In genomic region chr3:101236261-101236660, GRCm38 (mm10) we compare ENCODE assay signal across 12 mouse cellular contexts. TPM values are rescaled to one million over a fixed set of nuclear protein-coding genes. Genes with fewer than 3 reads are reported as not detected.
DNase-seq lines count a peak whose midpoint lies in the region; ATAC-seq lines count a peak whose summit lies in the region.
"Had no signal": no experiment of that assay in that cellular context is flagged by ENCODE, and none has a peak within 500 bp of the region (broad histone marks: within the 10 kb centered on the region; RNA-seq: fewer than 3 reads in every experiment).

No protein-coding gene starts in this region.

- H3K27ac ChIP-seq in kidney, embryonic 14.5 days (ENCODE audit: low read depth, low read length): no peak overlapping the region
- H3K27ac ChIP-seq in neural tube, embryonic 13.5 days (replicated peaks): peak overlapping the region; percentile 78
- H3K27ac ChIP-seq: macrophage had no signal

- no peak for DNase-seq in kidney, adult 8-10 months
- peak; percentile 62 for DNase-seq in CD4-positive helper T cell, adult 2 months (ENCODE audit: low read depth, low spot score)
- DNase-seq in T-cell, adult 2 months (ENCODE audit: low spot score): peak; percentile 54
- DNase-seq in left cerebral cortex, adult 9 months (ENCODE audit: low spot score in 2 of 2): no peak
- no peak for DNase-seq in left cerebral cortex, adult 11 months (ENCODE audit: low spot score)
- DNase-seq in spleen, postnatal 10 days (ENCODE audit: low spot score in 2 of 2): no peak
- DNase-seq: adrenal gland, postnatal 14 days; heart, postnatal 36 days had no signal

- H3K4me3 ChIP-seq in kidney, embryonic 14.5 days (ENCODE audit: low read length): no peak overlapping the region
- H3K4me3 ChIP-seq in neural tube, embryonic 13.5 days: no peak overlapping the region

- H3K9me3 ChIP-seq in kidney, embryonic 14.5 days (ENCODE audit: control insufficient read depth, low read length): no peaks in the 10 kb centered on the region
- no peaks in the 10 kb centered on the region for H3K9me3 ChIP-seq in neural tube, embryonic 13.5 days

- ATAC-seq in kidney, embryonic 14.5 days (ENCODE audit: low FRiP score, low TSS enrichment): no peak
- no peak for ATAC-seq in neural tube, embryonic 13.5 days (ENCODE audit: low read depth)

- H3K4me2 ChIP-seq in kidney, embryonic 14.5 days (replicated peaks; ENCODE audit: low read depth, low read length): peak overlapping the region; percentile 3; the same call in 1 of the 2 replicates
- no peak overlapping the region for H3K4me2 ChIP-seq in neural tube, embryonic 13.5 days

- no peaks in the 10 kb centered on the region for H3K27me3 ChIP-seq in kidney, embryonic 14.5 days (ENCODE audit: control insufficient read depth, insufficient read depth, low read length)
- H3K27me3 ChIP-seq in neural tube, embryonic 13.5 days: no peaks in the 10 kb centered on the region

- WGBS in kidney, embryonic 14.5 days: 9% methylated on average over 15 of the region's 15 CpGs
- WGBS in neural tube, embryonic 13.5 days: 51% methylated on average over 15 of the region's 15 CpGs

- peaks cover 16% of the 10 kb centered on the region for H3K4me1 ChIP-seq in kidney, embryonic 14.5 days (ENCODE audit: control insufficient read depth, insufficient read depth, low read length)
- H3K4me1 ChIP-seq in neural tube, embryonic 13.5 days (replicated peaks): peaks cover 31% of the 10 kb centered on the region

- H3K9ac ChIP-seq in kidney, embryonic 14.5 days (ENCODE audit: low read depth, low read length): no peak overlapping the region
- peak overlapping the region; percentile 22; the same call in 1 of the 2 replicates for H3K9ac ChIP-seq in neural tube, embryonic 13.5 days

- H3K36me3 ChIP-seq in kidney, embryonic 14.5 days (ENCODE audit: control insufficient read depth, insufficient read depth, low read length): no peaks in the 10 kb centered on the region
- H3K36me3 ChIP-seq in neural tube, embryonic 13.5 days: no peaks in the 10 kb centered on the region

RNA-seq across cellular contexts. Expression of gene Cd2, which starts 51.5 kb away (rescaled TPM):
- not detected in 2 replicates for polyA plus RNA-seq in kidney, embryonic 14.5 days (2014; fragmentation: Nextera tagmentation; extraction: Ambion mirVana)
- 0.28 TPM in 1 of 2 replicates, not detected in the other for polyA plus RNA-seq in neural tube, embryonic 13.5 days (2015; fragmentation: Nextera tagmentation; extraction: Ambion mirVana)
- polyA plus RNA-seq: limb, embryonic 14.5 days had no signal

Comparison
In these comparisons a context has a peak if more than half of its experiments do, and no peak if none do; other contexts are left out.
1. DNase-seq: peak in CD4-positive helper T cell, adult 2 months (single experiment) and T-cell, adult 2 months (single experiment); none in kidney, adult 8-10 months (0 of 2), left cerebral cortex, adult 9 months (0 of 2), left cerebral cortex, adult 11 months (single experiment) and spleen, postnatal 10 days (0 of 2).